Mouse (Mus musculus): ENCODE data around the gene Fto. TPM values are rescaled to one million over a fixed set of nuclear protein-coding genes. Genes with fewer than 3 reads are reported as not detected.

The Fto gene
- polyA plus RNA-seq, 1 experiment from 2014 or later, result 111 TPM

DNA sequence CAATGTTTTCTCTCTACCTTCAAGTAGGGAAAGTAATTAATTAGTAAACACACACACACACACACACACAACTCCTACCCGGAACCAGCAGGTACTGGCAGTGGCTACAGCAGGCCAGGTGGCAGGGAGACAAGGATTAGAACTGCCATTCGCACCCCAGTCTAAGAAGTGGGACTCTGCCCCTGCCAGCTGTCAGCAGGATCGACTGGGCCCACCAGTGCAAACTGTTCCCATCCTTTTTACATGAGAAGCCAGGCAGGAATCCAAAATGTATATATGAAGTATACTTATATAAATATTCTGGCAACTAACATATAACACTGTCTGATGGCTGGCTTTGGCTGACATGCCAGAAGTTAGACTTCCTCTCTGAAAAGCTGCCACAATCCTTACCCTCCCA, 250.0 kb downstream of the Fto start:
- Histone ChIP-seq H3K27me3 (ENCODE audit: control insufficient read depth, insufficient read depth, low read length) (no peaks in the 10 kb centered on the region), H3K4me1 (replicated peaks; ENCODE audit: control insufficient read depth, insufficient read depth, low read length) (peaks cover 6% of the 10 kb centered on the region), H3K27ac (ENCODE audit: low read depth, low read length) (no peak overlapping the region), H3K9me3 (ENCODE audit: control insufficient read depth, low read length) (no peaks in the 10 kb centered on the region), H3K9ac (ENCODE audit: low read length) (no peak overlapping the region), H3K4me3 (ENCODE audit: low read depth, low read length) (no peak overlapping the region), H3K36me3 (ENCODE audit: control insufficient read depth, insufficient read depth, low read length) (no peaks in the 10 kb centered on the region), H3K4me2 (ENCODE audit: low read depth, low read length, severe bottlenecking) (no peak overlapping the region)
- no peak for ATAC-seq (replicated peaks; ENCODE audit: low FRiP score)
- no peak for DNase-seq (ENCODE audit: low spot score)
- 86% methylated on average over 3 of the region's 3 CpGs for WGBS

DNA sequence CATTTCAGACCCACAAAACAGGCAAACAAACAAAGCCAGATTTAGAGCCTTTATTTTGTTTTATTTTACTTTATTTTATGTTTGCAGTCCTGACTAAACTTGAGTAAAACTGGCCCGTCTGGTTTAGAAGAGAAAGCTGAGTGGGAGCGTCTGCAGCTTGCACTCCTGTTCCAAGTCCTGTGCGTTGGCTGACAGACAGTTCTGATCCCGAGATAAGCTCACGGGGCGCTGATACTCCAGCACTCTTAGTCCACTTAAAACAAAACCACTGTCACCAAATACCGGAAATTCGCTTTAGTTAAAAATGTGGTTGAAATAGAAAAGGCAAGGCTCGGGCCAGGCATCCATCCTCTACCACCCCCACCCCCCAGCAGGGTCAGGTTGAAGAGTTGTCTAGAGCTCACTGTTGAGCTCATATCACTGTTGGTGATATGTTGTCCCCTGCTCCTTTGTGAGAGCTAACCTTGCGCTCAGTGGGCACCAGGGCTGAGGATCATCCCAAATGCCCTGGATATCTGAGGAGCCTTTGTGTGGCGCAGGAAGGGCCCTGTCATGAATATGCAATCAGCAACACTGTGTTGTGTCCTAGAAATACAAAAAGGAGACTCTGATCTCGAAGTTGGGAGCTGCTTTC, 252.7 kb downstream of the Fto start:
- Histone ChIP-seq H3K36me3 (ENCODE audit: control insufficient read depth, insufficient read depth, low read length) (no peaks in the 10 kb centered on the region), H3K4me3 (ENCODE audit: low read depth, low read length) (no peak overlapping the region), H3K4me2 (ENCODE audit: low read depth, low read length, severe bottlenecking) (no peak overlapping the region), H3K27ac (ENCODE audit: low read depth, low read length) (no peak overlapping the region), H3K9me3 (ENCODE audit: control insufficient read depth, low read length) (no peaks in the 10 kb centered on the region), H3K9ac (ENCODE audit: low read length) (no peak overlapping the region), H3K27me3 (ENCODE audit: control insufficient read depth, insufficient read depth, low read length) (no peaks in the 10 kb centered on the region), H3K4me1 (replicated peaks; ENCODE audit: control insufficient read depth, insufficient read depth, low read length) (peaks cover 6% of the 10 kb centered on the region)
- no peak for ATAC-seq (replicated peaks; ENCODE audit: low FRiP score)
- WGBS, result 46% methylated on average over 12 of the region's 12 CpGs
- DNase-seq (ENCODE audit: low spot score), result no peak

DNA sequence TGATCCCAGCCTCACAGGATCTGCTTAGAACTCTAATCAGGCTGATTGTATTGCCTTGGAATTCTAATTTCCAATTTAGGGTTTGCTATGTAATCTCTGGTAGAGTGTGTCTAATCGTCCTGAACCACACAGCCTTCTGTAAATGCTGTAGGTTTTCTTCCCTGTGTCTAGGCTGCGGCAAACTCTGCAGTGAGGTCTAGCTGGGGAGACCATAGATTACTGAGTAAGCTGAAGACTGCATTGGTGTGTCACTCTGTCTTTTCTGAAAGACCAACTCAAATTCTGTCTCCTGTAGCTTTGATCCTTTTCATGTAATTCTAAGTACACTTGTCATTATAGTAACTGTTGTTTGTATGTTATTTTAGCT, 253.2 kb downstream of the Fto start:
- ATAC-seq (replicated peaks; ENCODE audit: low FRiP score) (no peak), DNase-seq (ENCODE audit: low spot score) (no peak)
- no peaks in the 10 kb centered on the region for H3K9me3 ChIP-seq (ENCODE audit: control insufficient read depth, low read length)
- H3K9ac ChIP-seq (ENCODE audit: low read length), result no peak overlapping the region
- no peaks in the 10 kb centered on the region for H3K36me3 ChIP-seq (ENCODE audit: control insufficient read depth, insufficient read depth, low read length)
- peaks cover 6% of the 10 kb centered on the region for H3K4me1 ChIP-seq (replicated peaks; ENCODE audit: control insufficient read depth, insufficient read depth, low read length)
- no peaks in the 10 kb centered on the region for H3K27me3 ChIP-seq (ENCODE audit: control insufficient read depth, insufficient read depth, low read length)
- H3K27ac ChIP-seq (ENCODE audit: low read depth, low read length), result no peak overlapping the region
- no peak overlapping the region for H3K4me2 ChIP-seq (ENCODE audit: low read depth, low read length, severe bottlenecking)
- H3K4me3 ChIP-seq (ENCODE audit: low read depth, low read length), result no peak overlapping the region
- whole genome bisulfite sequencing, result 33% methylated on average over 2 of the region's 2 CpGs

DNA sequence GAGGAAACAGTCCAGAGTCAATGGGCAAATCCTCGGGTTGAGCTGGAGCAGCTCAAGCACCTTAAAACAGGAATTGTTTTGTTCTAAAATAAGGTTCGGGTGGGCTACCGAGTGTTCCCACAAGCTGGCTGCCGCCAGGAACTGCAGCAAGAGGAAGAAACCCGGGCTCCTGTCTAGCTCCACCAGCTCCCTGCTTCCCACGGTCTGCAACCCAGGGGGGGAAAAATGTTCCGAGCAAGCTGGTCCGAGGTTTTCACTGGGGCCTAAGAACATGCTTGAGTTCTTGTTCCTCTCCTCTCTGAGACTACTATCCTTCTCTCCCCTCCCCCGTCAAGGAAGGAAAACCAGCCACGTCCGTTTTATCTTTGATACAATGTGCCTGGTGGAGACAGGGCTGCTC, 256.5 kb downstream of the Fto start:
- ATAC-seq (replicated peaks; ENCODE audit: low FRiP score) (no peak), DNase-seq (ENCODE audit: low spot score) (no peak)
- H3K9ac ChIP-seq (ENCODE audit: low read length), result no peak overlapping the region
- 31% methylated on average over 11 of the region's 11 CpGs for WGBS
- H3K4me1 ChIP-seq (replicated peaks; ENCODE audit: control insufficient read depth, insufficient read depth, low read length), result peaks cover 14% of the 10 kb centered on the region
- no peaks in the 10 kb centered on the region; the same call in 1 of the 2 replicates for H3K27me3 ChIP-seq (ENCODE audit: control insufficient read depth, insufficient read depth, low read length)
- no peak overlapping the region for H3K4me3 ChIP-seq (ENCODE audit: low read depth, low read length)
- no peak overlapping the region for H3K27ac ChIP-seq (ENCODE audit: low read depth, low read length)
- no peaks in the 10 kb centered on the region for H3K9me3 ChIP-seq (ENCODE audit: control insufficient read depth, low read length)
- no peaks in the 10 kb centered on the region for H3K36me3 ChIP-seq (ENCODE audit: control insufficient read depth, insufficient read depth, low read length)
- H3K4me2 ChIP-seq (ENCODE audit: low read depth, low read length, severe bottlenecking), result no peak overlapping the region

DNA sequence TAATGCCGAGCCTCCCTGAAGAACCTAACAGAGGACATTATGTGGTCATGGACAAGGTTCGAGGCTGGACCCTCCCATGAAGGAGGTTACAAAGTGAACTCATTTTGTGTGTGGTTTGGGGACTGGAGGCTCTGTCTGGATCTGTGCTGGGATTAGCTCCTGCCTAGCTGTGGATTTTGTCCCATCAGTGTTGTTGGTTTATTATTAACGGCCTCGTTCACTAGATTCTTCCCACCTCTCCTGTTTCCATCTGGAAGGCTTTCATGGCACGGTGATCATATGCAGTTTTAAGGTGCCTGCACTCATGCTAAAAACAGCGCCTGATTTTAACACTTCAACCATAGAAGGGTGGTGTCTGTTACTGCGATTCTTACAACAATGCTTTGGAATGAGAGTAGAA, 257.5 kb downstream of the Fto start:
- Histone ChIP-seq H3K27me3 (ENCODE audit: control insufficient read depth, insufficient read depth, low read length) (no peaks in the 10 kb centered on the region; the same call in 1 of the 2 replicates), H3K4me2 (ENCODE audit: low read depth, low read length, severe bottlenecking) (no peak overlapping the region), H3K9ac (ENCODE audit: low read length) (no peak overlapping the region), H3K36me3 (ENCODE audit: control insufficient read depth, insufficient read depth, low read length) (no peaks in the 10 kb centered on the region), H3K27ac (ENCODE audit: low read depth, low read length) (no peak overlapping the region), H3K9me3 (ENCODE audit: control insufficient read depth, low read length) (no peaks in the 10 kb centered on the region), H3K4me1 (replicated peaks; ENCODE audit: control insufficient read depth, insufficient read depth, low read length) (peaks cover 14% of the 10 kb centered on the region), H3K4me3 (ENCODE audit: low read depth, low read length) (no peak overlapping the region)
- DNase-seq (ENCODE audit: low spot score) (no peak), ATAC-seq (replicated peaks; ENCODE audit: low FRiP score) (no peak)
- WGBS, result 85% methylated on average over 7 of the region's 7 CpGs

DNA sequence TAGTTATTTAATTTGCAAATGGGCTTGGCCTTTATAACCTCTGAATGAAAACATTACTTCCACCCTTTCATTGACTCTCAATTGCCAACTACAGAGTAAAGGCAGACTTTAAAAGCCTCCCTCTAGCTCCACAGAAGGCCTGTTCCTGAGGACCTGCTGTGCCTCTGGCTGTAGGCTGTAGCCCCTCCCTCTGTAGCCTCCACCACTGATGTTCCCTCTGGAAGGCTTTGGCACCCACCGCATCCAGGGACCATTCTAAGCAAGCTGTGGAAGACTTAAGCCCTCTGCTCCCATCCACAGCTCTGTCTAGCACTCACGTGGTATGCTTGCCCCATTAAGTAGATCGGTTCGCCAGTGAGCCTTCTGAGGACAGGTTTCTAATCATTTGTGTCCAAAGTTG, 258.7 kb downstream of the Fto start:
- Histone ChIP-seq H3K4me1 (replicated peaks; ENCODE audit: control insufficient read depth, insufficient read depth, low read length) (peaks cover 14% of the 10 kb centered on the region), H3K9ac (ENCODE audit: low read length) (no peak overlapping the region), H3K4me3 (ENCODE audit: low read depth, low read length) (no peak overlapping the region), H3K9me3 (ENCODE audit: control insufficient read depth, low read length) (no peaks in the 10 kb centered on the region), H3K27ac (ENCODE audit: low read depth, low read length) (no peak overlapping the region), H3K27me3 (ENCODE audit: control insufficient read depth, insufficient read depth, low read length) (no peaks in the 10 kb centered on the region; the same call in 1 of the 2 replicates), H3K4me2 (ENCODE audit: low read depth, low read length, severe bottlenecking) (no peak overlapping the region), H3K36me3 (ENCODE audit: control insufficient read depth, insufficient read depth, low read length) (no peaks in the 10 kb centered on the region)
- ATAC-seq (replicated peaks; ENCODE audit: low FRiP score), result no peak
- WGBS, result 28% methylated on average over 4 of the region's 4 CpGs
- DNase-seq (ENCODE audit: low spot score), result no peak

DNA sequence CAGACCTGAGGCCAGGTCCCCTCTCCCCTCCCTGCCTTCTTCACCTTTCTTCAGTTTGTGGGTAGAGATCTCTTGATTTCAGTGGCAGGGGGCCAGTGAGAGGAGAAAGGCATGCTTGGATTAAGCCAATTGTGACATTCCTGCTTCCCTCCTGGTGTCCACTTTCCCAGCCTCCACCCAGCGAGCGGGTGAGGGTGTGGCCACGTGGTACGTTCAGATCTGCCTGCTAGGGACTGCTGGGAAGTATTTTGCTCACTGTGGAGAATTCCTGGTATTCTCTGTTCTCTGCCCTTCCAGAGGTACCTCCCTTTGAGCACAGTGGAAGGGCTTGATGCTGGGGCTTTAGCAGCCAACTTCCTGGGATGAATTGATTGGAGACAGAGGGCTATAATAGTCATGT, 259.3 kb downstream of the Fto start:
- peaks cover 12% of the 10 kb centered on the region for H3K4me1 ChIP-seq (replicated peaks; ENCODE audit: control insufficient read depth, insufficient read depth, low read length)

DNA sequence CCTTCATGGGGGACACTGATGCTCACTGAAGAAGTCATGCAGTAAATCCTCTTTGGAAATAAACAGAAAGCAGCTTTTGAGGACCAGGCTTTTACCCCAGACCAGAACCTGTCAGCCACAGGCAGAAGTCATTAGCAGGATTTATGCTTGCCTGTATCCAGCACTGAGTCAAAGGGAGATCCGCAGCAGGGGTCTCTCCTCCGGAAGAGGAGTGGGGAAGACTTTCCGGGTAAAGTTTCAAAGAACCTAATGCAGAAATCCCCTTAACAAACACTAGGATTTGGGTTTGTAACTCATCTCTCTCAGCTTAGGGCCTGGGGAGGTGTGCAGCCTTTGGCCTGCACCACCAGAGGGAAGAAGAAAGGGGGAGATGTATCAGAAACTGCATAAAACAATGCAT, 262.3 kb downstream of the Fto start:
- no peak overlapping the region for H3K9ac ChIP-seq (ENCODE audit: low read length)
- no peaks in the 10 kb centered on the region for H3K36me3 ChIP-seq (ENCODE audit: control insufficient read depth, insufficient read depth, low read length)
- no peaks in the 10 kb centered on the region for H3K9me3 ChIP-seq (ENCODE audit: control insufficient read depth, low read length)
- WGBS, result 6% methylated on average over 3 of the region's 3 CpGs
- no peak overlapping the region for H3K4me2 ChIP-seq (ENCODE audit: low read depth, low read length, severe bottlenecking)
- no peak overlapping the region for H3K4me3 ChIP-seq (ENCODE audit: low read depth, low read length)
- H3K27ac ChIP-seq (ENCODE audit: low read depth, low read length), result no peak overlapping the region
- no peak for ATAC-seq (replicated peaks; ENCODE audit: low FRiP score)
- no peak for DNase-seq (ENCODE audit: low spot score)
- no peaks in the 10 kb centered on the region; the same call in 1 of the 2 replicates for H3K27me3 ChIP-seq (ENCODE audit: control insufficient read depth, insufficient read depth, low read length)
- H3K4me1 ChIP-seq (replicated peaks; ENCODE audit: control insufficient read depth, insufficient read depth, low read length), result peaks cover 12% of the 10 kb centered on the region

More for the DNA sequence above, 259.3 kb downstream of the Fto start:
- no peak overlapping the region for H3K27ac ChIP-seq (ENCODE audit: low read depth, low read length)
- no peak overlapping the region for H3K4me2 ChIP-seq (ENCODE audit: low read depth, low read length, severe bottlenecking)
- H3K36me3 ChIP-seq (ENCODE audit: control insufficient read depth, insufficient read depth, low read length), result no peaks in the 10 kb centered on the region
- H3K9me3 ChIP-seq (ENCODE audit: control insufficient read depth, low read length), result no peaks in the 10 kb centered on the region
- WGBS, result 22% methylated on average over 4 of the region's 4 CpGs
- no peak overlapping the region for H3K4me3 ChIP-seq (ENCODE audit: low read depth, low read length)
- no peak for ATAC-seq (replicated peaks; ENCODE audit: low FRiP score)
- no peak for DNase-seq (ENCODE audit: low spot score)
- H3K9ac ChIP-seq (ENCODE audit: low read length), result no peak overlapping the region
- no peaks in the 10 kb centered on the region; the same call in 1 of the 2 replicates for H3K27me3 ChIP-seq (ENCODE audit: control insufficient read depth, insufficient read depth, low read length)

All from forebrain, embryonic 11.5 days (tissue).